Mouse (Mus musculus) liver, postnatal 0 days (tissue): ENCODE data around the gene Rps15. TPM values are rescaled to one million over a fixed set of nuclear protein-coding genes. Genes with fewer than 3 reads are reported as not detected.
A peak's percentile ranks its signal among the peaks of the same experiment; 100 is the strongest.

Source experiments
- ATAC-seq: fragments of 200-750 bp; cut with Nextera tagmentation; 2 replicates; pipeline ENCODE4 v1.8.0; 2017; ENCODE audit warnings: mild to moderate bottlenecking, moderate library complexity
- DNase-seq: peaks from one replicate; pipeline ENCODE4 v3.0.0-alpha.2; 2016
- H3K27ac ChIP-seq: fragments of 300-500 bp; sonication (generic); 2 replicates; pipeline ENCODE4 v1.5.1; 2014; ENCODE audit warnings: antibody characterized with exemption, moderate library complexity, mild to moderate bottlenecking, low read depth
- H3K27me3 ChIP-seq: fragments of 300-500 bp; sonication (generic); 2 replicates; pipeline ENCODE4 v1.6.1; 2014; ENCODE audit warnings: low read length, control low read depth, mixed read lengths; ENCODE audit not compliant: insufficient read depth
- H3K36me3 ChIP-seq: fragments of 300-500 bp; sonication (generic); replicated peaks from 2 replicates; pipeline ENCODE4 v1.6.1; 2014; ENCODE audit warnings: mild to moderate bottlenecking, control low read depth, low read length, moderate library complexity, mixed read lengths; ENCODE audit not compliant: insufficient read depth
- H3K4me1 ChIP-seq: fragments of 300-500 bp; sonication (generic); 2 replicates; pipeline ENCODE4 v1.6.1; 2014; ENCODE audit warnings: antibody characterized with exemption, mild to moderate bottlenecking, control low read depth; ENCODE audit not compliant: insufficient read depth
- H3K4me2 ChIP-seq: fragments of 300-500 bp; sonication (generic); 2 replicates; pipeline ENCODE4 v1.6.1; 2014; ENCODE audit warnings: low read depth, mild to moderate bottlenecking, low read length, moderate library complexity, mixed read lengths
- H3K4me3 ChIP-seq: fragments of 300-500 bp; sonication (generic); 2 replicates; pipeline ENCODE4 v1.5.1; 2014; ENCODE audit warnings: low read depth, low read length
- H3K9ac ChIP-seq: fragments of 300-500 bp; sonication (generic); replicated peaks from 2 replicates; pipeline ENCODE4 v1.6.1; 2014; ENCODE audit warnings: mild to moderate bottlenecking, moderate library complexity
- H3K9me3 ChIP-seq: fragments of 300-500 bp; sonication (generic); 2 replicates; pipeline ENCODE4 v1.6.1; 2016; ENCODE audit warnings: mild to moderate bottlenecking, control low read depth, low read length, mixed read lengths
- CTCF ChIP-seq: sonication (generic); IDR thresholded peaks from 2 replicates; pipeline ENCODE4 v1.5.1; 2016; ENCODE audit warnings: antibody characterized with exemption, low read depth
- EP300 ChIP-seq: IDR thresholded peaks from 2 replicates; pipeline ENCODE4 v1.6.1; 2016; ENCODE audit warnings: antibody characterized with exemption, low read depth, mild to moderate bottlenecking
- WGBS: fragments of 180-500 bp; shearing (Covaris S2); extraction: QIAGEN DNeasy Blood & Tissue Kit; methylation state at CpG from one replicate; pipeline ENCODE4 v1.1.7; 2014; ENCODE audit not compliant: insufficient replicate concordance; 5-methylcytosine and 5-hydroxymethylcytosine counted together
- polyA plus RNA-seq: library from polyadenylated mRNA; unstranded; fragments of >200 nt; fragmentation: Nextera tagmentation; extraction: Ambion mirVana; gene quantifications from 2 replicates; pipeline ENCODE4 v1.2.1, GENCODE M21; 2015

Gene Rps15
- polyA plus RNA-seq, 1 experiment from 2014 or later: 466 TPM

DNA sequence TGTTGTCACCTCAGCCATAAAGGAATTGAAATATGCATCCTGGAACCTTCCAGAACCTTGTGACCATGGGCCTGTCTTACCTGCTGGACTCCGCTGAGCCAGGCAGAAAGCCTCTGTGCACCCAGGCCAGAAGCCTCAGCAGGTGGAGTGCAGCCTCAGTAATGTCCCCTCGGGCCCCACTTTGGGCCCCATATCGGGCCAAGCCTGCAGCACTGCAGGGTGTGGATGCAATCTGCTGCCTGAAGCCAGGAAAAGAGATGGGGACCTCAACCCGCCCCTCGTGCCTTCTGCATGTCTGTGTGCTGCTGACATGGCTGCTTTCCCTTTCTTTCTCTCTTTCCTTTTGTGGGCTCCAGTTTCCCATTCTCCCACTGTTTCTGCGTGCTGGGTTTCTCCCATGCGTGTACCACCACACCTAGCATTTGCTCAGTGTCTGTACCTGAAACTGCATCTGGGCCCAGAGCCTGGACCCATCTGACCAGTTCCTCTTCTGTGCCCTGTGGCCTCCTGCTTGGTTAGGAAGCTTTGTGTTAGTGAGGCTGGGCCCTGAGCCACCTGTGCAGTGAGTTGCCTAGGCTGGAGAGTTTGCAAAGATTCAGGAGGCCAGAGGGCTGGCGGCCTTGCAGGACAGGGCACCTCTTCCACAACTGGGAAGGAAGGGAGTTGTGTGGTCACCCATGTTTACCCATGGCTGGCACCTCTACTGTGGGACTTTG, 20.2 kb upstream of the Rps15 start:
- peak overlapping the region; percentile 92 for H3K27ac ChIP-seq
- no peak for ATAC-seq
- WGBS: 72% methylated on average over 8 of the region's 8 CpGs
- peak overlapping the region; percentile 63 for H3K9ac ChIP-seq
- H3K36me3 ChIP-seq: peaks cover 54% of the 10 kb centered on the region
- no peaks in the 10 kb centered on the region for H3K9me3 ChIP-seq
- DNase-seq: peak; percentile 32
- no peak overlapping the region for H3K4me3 ChIP-seq
- H3K27me3 ChIP-seq: no peaks in the 10 kb centered on the region
- peaks cover 60% of the 10 kb centered on the region for H3K4me1 ChIP-seq
- TF ChIP-seq CTCF (no peak), EP300 (no peak)
- H3K4me2 ChIP-seq: peak overlapping the region; percentile 52

DNA sequence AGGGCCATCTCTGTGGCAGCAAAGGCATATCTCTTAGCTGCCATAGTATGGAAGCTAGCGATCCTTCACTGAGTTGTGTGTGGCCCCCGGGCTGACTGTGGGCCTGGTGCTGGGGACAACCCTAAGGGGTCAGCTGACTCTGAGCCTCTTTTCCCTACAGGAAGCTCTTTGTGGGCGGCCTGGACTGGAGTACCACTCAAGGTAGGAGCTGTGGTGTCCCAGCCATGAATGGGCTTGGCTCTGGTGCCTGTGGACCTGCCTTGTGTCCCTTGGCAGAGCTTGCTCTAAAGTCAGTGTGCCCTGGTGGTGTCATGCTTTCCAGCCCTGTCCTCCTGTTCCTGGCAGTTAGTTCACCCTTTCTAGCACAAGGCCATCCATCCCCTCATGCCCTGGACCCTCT, 18.4 kb upstream of the Rps15 start:
- 85% methylated on average over 3 of the region's 3 CpGs for WGBS
- Histone ChIP-seq H3K4me3 (no peak overlapping the region), H3K4me1 (peaks cover 45% of the 10 kb centered on the region), H3K27me3 (no peaks in the 10 kb centered on the region), H3K9me3 (no peaks in the 10 kb centered on the region), H3K4me2 (no peak overlapping the region), H3K36me3 (peaks cover 60% of the 10 kb centered on the region), H3K9ac (no peak overlapping the region), H3K27ac (no peak overlapping the region)
- no peak for TF ChIP-seq CTCF
- no peak for TF ChIP-seq EP300
- ATAC-seq: no peak
- DNase-seq: no peak

DNA sequence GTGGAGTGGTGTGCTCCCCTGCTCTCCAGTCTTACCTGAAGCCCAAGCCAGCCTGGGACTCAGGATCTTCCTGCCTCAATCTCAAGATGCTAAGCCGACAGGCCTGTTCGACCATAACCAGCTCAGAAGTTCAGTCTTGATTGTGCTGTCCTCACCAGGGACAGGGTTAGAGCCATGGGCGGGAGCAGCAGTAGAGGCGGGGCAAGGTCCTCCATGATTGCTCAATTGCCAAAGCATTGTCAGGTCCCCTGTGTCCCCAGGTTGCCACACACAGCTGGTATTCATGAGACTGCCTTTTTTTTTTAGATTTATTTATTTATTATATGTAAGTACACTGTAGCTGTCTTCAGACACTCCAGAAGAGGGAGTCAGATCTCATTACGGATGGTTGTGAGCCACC, 16.0 kb upstream of the Rps15 start:
- H3K9ac ChIP-seq: no peak overlapping the region
- 53% methylated on average over 5 of the region's 5 CpGs for WGBS
- DNase-seq (peak; percentile 63), ATAC-seq (peak; percentile 74)
- no peaks in the 10 kb centered on the region for H3K9me3 ChIP-seq
- peak overlapping the region; percentile 44; the same call in 1 of the 2 replicates for H3K27ac ChIP-seq
- no peak overlapping the region for H3K4me2 ChIP-seq
- H3K36me3 ChIP-seq: peaks cover 80% of the 10 kb centered on the region
- no peak overlapping the region for H3K4me3 ChIP-seq
- no peaks in the 10 kb centered on the region for H3K27me3 ChIP-seq
- peaks cover 31% of the 10 kb centered on the region for H3K4me1 ChIP-seq
- TF ChIP-seq EP300 (no peak), CTCF (no peak)

- Histone ChIP-seq H3K27me3 (no peaks in the 10 kb centered on the region), H3K4me3 (no peak overlapping the region), H3K9ac (no peak overlapping the region), H3K27ac (no peak overlapping the region), H3K36me3 (peaks cover 79% of the 10 kb centered on the region), H3K4me2 (no peak overlapping the region), H3K9me3 (no peaks in the 10 kb centered on the region), H3K4me1 (peaks cover 32% of the 10 kb centered on the region)
- DNase-seq (no peak), ATAC-seq (no peak)
- WGBS: 91% methylated on average over 9 of the region's 9 CpGs
- no peak for TF ChIP-seq EP300
- no peak for TF ChIP-seq CTCF
These were observed 13.9 kb upstream of the Rps15 start for GRCm38 (mm10) chr10:80278390-80278789.

DNA sequence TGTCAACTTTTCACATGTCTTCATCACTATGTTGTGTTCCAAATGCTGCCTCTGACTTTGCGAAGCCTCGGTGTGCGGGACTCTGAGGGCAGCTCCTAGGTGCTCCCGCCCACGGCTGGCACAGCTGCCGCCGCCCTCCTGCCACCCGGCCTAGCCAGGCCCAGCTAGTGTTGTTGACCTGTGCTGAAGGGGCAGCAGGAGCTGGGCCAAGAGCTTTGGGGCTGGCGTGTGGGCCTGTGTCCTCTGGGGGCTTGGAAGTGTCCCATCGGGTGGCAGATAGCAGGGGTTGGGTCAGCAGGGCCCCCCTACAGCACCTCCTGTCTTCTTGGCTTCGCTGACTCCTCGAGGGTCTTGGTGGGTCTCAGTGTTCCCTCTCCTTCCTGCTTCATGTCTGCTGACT, 13.0 kb upstream of the Rps15 start:
- Histone ChIP-seq H3K9ac (no peak overlapping the region), H3K27ac (peak overlapping the region; percentile 16; the same call in 1 of the 2 replicates), H3K4me3 (no peak overlapping the region), H3K4me1 (peaks cover 26% of the 10 kb centered on the region), H3K27me3 (no peaks in the 10 kb centered on the region), H3K9me3 (no peaks in the 10 kb centered on the region), H3K4me2 (no peak overlapping the region), H3K36me3 (peaks cover 79% of the 10 kb centered on the region)
- no peak for DNase-seq
- no peak for ATAC-seq
- WGBS: 90% methylated on average over 12 of the region's 12 CpGs
- no peak for TF ChIP-seq EP300
- TF ChIP-seq CTCF: no peak

GRCm38 (mm10) chr10:80281304-80281703, 10.9 kb upstream of the Rps15 start:
- Histone ChIP-seq H3K4me3 (no peak overlapping the region), H3K9me3 (no peaks in the 10 kb centered on the region), H3K4me2 (no peak overlapping the region), H3K9ac (no peak overlapping the region), H3K27me3 (no peaks in the 10 kb centered on the region), H3K4me1 (peaks cover 26% of the 10 kb centered on the region), H3K36me3 (peaks cover 77% of the 10 kb centered on the region), H3K27ac (peak overlapping the region; percentile 59)
- TF ChIP-seq CTCF (no peak), EP300 (no peak)
- ATAC-seq (peak; percentile 50), DNase-seq (no peak)
- 62% methylated on average over 7 of the region's 7 CpGs for WGBS
